Mouse (Mus musculus): Measurements from ENCODE around the gene Cd180.
A peak's percentile ranks its signal among the peaks of the same experiment; 100 is the strongest.

- TF ChIP-seq CTCF (IDR thresholded peaks at IDR 0.05; ENCODE audit: insufficient read depth, low read length) (peak; percentile 83), POLR2A (IDR thresholded peaks at IDR 0.05; ENCODE audit: borderline replicate concordance, extremely low read depth, low read depth, low read length) (no peak)
Observed at GRCm38 (mm10) chr13:102744481-102745269, 51.3 kb downstream of the Cd180 start.
